Mouse (Mus musculus): ENCODE data around the gene Uba3.

Uba3 gene

DNA sequence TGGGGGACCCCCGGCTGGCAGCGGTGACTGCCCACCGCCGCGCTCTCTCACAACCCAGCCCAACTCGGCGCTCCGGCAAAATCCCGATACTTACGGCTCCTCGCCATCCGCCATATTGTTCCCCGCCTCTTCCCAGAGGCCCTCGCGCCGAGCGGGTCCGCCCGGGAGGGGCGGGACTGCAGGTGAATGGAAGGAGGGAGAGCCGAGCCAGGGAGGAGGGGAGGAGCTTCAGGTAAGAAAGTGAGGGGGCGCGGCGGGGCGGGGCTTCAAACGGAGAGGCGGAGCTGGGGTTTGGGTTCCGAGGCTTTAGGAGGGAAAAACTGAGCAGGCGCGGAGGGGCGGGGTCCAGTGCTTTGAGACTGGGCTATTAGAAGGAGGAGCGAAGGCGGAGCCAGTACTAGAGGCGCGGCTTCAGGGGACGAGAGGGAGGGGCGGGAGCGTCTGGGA lies at the start of gene Uba3:
Gene Uba3, minus strand, starts transcription at position 209 of the 447 bp plus-strand sequence.
- peak; percentile 100 for DNase-seq

DNA sequence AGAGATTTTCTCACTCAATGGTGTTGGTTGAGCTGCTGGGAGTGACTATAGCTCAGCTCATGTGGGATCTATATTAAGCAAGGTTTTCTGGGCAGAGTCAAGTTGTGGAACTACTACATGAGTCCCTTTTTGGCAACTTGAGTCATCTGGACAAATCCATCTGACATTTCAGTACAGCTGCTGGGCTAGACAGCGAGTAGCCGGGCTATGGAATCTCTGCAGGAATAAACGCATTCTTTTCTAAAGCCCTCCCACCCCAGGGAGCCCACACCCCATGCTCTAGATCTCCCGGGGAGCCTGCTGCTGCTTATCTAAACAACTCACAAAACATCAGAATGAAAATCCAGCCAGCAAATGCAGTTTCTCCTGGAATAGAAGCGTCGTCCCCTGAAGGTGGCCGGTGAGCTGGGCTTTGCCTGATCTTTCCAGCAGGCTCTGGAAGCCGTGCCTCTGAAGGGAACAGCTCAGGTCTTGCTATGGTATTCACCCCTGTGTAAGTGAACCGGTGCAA lies 47.3 kb upstream of the Uba3 start, which contains the start of gene Lmod3:
Gene Lmod3, minus strand, starts transcription at position 49 of the 511 bp plus-strand sequence.
- no peak for DNase-seq

DNA sequence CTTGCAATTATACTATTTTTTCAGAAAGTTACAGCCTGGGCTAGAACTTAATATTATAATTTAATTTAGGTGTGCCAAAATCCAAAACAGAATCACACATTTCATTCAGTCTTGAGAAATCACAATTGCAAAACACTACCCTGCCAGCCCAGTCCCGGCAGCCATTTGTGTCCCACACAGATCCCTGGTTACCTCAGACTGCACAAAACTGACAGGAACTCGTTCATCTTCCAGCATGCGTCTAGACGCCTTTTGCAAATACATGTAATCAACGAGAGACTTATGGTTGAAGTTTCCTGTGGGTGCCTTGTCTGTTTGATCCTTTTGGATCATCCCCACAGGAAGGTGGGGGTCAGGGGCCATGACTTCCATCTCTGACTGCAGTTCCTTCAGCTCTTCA lies 46.6 kb upstream of the Uba3 start:
- DNase-seq = no peak

DNA sequence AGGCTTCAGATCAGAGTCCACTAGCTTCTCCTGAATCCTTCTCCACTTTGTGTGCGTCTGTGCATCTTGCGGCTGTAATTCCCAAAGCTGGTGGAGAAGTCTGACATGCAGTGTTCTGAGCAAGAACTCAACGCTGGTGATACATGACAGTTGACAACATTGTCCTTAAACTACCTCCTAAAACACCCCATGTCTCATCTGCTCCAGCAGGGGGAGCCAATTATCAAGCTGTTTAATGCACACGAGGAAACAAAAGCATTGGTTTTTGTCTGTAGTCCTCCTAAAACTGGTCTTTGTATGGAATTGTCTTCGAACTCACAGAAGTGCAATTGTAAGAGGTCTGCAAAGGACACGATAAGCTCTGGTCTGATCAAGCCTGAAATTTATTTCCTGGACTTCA lies 45.5 kb upstream of the Uba3 start:
- DNase-seq = peak; percentile 85

DNA sequence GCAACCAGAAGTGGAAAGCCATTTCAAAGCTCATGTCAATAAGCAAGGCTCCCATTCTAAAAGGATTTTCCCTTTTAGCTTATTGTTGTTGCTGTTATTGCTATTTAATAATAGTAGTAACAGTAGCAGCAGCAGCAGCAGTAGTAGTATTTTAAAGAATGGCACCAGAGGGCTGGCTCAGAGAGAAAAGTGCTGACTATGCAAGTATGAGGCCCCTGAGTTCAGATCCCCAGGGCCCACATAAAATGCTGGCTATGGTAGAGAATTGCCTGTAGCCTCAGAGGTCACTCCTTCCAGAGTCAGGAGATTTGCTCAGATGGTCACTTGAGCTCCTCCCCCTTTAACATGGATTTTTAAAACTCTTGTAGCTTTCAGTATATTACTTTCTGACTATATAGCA lies 39.8 kb upstream of the Uba3 start:
- no peak for DNase-seq

DNA sequence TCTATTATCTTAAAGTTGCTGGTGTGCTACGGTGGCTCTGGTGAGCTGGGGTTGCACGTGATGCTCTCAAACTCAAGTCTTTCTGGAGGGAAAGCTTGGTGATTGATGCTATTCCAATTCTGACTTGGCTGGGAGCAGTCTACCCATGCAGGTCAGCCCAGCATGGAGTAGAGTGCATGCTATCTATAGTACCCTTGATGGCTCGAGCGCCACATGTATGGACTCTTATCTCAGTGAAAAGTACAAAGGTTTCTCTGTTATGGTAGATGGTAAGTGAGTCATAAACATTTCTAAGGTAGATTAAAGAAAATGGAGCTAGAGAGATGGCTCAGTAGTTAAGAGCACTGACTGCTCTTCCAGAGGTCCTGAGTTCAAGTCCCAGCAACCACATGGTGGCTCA lies 37.1 kb upstream of the Uba3 start:
- DNase-seq = no peak

DNA sequence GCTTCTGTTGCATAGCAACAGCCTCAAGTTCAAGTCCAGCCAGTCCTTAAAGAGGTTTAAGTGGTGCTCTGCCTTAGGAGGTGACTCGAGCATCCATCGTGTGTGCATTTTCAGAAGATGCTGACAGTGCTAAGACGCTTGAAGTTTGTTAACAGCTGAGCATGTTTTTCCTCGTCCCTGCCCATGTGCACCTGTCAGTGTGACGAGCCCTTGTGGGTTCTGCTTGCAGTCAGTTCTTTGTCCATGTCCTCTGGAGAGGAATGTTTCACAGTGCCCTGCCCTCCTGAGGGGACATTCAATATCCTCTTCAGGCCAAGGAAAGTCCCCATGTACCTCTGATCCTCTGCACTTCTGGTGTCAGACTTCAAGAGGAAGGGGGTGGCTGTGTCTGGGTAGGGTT lies 34.6 kb upstream of the Uba3 start:
- DNase-seq = no peak

DNA sequence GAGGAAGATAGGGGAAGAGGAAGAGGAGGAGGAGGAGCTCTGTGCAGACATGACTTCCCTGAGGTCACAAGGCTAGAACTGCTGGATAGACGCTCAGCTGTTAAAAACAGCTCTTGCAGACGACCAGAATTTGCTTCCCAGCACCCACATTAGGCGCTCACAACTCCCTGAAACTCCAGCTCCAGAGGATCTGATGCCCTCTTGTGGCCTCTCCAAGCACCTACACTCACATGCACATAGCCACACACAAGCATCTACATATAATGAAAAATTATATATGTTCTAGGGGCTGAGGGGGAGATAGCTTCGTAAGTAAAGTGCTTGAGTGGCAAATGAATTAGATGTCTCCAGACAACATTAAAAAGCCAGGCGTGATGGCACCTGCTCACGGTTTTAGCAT lies 33.9 kb upstream of the Uba3 start:
- no peak for DNase-seq

DNA sequence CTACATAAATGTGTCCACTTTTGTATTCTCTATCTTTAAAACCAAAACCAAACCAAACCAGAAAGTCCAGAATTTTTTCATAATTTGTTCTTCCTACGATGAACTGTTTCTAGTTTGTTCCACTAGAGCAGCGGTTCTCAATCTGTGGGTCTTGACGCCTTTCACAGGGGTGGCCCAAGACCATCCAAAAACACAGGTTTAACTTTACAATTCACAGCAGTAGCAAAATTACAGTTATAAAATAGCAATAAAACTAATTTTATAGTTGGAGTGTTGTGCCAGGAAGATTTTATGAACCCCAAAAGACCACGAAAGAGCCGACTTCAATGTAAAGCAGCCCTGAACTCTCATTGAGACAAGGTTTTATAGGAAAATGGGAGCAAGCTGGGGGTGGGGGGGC lies 30.6 kb upstream of the Uba3 start:
- DNase-seq = no peak

DNA sequence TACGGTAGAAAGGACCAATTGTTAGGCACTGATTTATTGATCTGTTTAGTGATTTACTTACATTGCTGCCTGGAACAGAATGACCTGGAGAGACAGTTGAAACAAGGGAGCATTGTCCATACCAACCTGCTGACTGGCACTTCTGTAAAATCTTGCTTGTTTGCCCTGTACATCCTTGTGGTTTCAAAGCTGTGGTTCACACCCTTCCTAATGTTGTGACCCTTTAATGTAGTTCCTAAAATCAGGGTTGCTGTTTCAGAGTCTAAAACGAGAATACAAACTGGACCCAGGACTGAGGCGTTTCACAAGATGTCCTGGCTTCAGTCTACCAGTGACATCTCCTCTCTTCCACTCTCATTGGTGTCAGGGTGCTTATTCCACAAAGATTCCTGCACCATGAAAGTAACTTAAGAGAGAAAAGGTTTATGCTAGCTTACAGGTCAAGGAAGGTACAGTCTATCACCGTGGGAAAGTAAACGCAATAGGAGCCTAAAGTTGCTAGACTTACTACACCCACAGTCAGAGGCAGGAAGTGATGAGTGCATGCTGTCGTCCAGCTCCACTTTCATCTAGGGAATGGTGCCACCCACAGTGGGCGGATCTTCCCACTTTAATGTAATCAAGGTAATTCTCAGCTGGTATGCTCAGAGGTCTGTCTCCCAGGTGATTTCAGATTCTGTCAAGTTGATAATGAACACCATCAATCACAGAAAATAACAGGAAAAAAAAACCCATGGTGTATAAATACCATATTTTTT lies 29.6 kb upstream of the Uba3 start:
- no peak for DNase-seq

DNA sequence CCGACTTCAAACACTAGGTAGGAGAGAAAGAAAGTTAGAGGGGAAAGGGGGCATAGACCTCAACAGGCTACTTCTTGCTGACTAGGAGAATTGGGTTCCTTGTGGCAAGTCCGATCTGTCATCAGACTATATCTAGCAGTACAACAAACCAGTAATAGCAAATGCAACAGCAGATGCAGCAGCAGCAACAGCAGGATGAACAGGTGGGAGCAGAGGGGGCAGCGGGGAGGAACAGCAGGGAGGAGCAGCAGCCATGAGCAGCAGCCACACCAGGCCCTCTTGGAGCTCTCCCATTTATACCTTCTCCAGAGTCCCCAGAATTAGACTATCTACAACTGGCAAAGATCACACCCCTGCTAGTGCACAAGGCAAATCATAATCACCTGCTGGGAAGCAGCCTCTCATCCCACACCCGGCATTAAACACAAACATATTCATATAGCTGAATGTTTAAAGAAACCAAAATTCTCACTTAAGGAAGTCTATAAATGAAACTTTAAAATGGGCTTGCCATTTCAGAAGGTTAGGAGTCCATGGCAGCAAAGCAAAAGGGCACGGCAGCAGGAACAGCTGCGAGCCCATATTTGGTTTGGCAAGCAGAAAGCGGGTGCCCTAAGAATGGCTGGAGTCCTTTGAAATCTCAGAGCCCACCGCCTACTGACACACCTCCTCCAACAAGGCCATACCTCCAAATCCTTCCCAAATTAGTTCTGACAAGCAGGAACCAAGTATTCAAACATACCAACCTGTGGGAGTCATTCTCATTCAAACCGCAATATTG lies 21.8 kb upstream of the Uba3 start:
- DNase-seq = no peak

DNA sequence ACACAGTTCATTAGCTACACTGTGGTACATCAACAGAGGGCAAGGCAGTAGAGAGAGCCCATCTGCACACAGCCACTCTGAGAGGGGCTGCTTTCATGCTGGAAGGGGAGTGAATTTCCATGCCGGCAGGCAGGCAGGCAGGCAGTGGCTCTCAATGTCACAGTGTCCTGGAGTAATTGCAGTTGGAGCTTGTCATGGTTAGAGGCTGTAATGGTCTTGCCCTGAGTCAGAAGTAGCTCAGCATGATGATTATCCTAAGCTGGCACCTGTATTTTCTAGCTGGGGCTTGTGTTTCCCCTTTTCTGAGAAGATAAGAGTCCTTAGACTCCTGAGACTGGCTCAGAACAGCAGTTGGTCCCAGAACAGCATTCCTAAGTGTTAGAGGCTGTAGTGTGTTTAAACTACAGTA lies 20.6 kb upstream of the Uba3 start:
- DNase-seq = no peak

DNA sequence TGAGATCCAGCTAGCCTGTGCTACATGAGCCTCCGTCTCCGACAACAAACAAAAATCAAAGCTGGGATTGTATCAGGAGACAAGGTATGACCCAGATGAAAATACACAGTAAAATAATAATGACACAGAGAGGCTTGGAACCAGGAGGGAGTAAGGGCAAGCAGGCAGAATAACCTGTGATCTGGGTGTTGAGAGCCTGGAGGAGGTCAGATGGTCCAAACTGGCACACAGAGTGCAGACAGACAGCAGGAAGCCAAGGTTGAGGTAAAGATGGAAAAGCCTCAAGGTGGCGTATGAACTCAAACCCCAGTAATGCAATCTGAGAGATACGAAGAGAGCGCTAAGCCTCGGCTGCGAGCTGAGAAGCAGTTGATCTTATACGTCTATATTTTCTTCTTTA lies 19.1 kb upstream of the Uba3 start:
- DNase-seq = no peak

DNA sequence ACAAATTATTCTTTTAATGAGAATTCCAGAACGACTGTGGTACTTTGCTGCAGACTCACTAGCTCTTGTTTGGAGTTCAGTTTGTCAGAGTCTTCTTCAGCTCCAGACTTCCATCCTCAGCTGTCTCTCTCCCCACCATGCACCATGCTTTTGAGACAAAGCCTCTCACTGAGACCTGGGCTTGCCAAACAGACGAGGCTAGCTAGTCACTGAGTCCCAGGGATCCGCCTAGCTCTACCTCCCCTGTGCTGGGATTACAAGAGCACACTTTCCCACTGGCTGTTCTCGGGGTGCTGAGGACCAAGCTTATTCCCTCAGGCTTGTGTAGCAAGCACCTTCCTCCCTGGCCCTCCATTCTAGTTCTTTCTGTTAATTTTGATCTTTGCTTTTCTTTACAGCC lies 18.1 kb upstream of the Uba3 start:
- DNase-seq = no peak

DNA sequence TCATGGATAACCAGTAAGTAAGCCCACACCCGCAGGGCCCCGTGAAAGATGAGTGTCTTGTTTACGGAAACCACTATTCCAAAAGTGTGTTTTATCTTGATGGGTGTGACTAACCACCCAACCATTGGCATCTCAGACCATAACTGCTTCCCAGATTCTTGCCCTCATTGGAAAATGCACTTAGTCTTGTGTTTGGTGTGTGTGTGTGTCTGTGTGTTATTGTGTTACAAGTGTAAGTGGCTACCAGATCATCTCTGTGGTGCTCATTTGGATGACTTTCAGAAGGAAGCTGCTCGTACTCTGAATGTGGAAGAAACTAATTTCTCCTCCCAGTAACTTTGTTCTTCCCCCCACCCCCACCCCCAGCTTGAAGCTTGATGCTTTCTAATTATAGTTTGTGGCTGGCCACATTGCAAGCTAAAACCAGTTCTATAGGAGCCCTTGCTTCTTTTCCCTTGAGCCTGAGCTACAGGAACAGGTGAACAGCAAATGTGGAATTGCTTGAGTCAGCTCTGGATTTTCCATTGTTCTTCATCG lies 17.6 kb upstream of the Uba3 start:
- no peak for DNase-seq

DNA sequence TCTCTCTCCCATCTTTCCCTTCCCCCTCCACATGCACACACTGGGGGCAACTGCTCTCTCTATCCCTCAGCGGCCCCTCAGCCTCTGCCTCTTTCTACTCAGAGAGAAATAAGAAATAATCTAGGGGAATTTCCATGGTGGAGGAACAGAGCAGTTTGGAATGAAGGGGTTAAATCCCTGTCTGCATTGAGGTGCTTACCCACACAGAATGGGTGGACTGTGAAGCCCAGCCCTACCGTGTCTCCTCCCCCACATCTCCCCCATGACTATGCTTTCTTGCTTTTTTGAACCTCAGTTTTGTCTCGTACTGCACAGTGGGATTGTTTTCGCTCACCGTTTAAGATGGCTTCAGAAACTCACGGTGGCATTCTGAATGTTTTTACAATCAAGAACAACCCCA lies 16.9 kb upstream of the Uba3 start:
- DNase-seq = no peak

DNA sequence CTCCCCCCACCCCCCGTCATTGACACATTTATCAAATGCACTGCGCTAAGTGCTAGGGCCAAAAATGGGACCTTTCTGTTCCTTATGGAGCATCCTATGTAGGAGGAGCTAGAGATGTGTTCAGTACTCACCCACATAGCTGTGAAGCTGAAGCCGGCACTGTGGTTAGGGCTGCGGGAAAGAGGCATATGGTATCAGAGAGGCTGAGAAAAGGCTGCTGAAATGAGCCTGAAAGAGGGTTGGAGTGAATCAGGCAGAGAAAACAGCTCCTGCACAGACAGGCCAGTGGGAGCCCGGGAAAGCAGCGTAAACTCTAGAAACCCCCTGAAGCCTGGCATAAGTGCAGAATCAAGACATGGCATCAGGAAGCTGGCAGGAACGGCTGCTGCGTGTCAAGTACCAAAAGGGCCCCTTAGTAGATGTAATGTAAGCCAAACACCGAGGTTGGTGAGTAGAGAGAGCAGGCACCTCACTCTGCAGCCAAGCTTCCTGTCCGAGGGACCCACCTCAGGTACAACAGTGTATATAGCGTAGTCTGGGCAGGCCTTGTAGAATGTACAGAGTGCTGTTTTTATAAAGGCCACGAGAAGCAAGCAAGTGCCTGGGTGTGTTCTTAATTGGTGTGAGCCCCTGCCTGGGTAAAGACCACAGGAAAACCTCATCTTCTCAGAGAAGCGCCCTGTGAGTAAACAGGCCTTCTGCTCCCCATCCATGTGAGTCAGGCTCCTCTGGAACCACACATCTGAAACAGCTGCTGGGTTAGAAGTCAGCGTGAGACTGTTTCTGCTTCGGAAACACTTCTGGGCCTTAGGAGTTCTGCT lies 16.0 kb upstream of the Uba3 start:
- no peak for DNase-seq

DNA sequence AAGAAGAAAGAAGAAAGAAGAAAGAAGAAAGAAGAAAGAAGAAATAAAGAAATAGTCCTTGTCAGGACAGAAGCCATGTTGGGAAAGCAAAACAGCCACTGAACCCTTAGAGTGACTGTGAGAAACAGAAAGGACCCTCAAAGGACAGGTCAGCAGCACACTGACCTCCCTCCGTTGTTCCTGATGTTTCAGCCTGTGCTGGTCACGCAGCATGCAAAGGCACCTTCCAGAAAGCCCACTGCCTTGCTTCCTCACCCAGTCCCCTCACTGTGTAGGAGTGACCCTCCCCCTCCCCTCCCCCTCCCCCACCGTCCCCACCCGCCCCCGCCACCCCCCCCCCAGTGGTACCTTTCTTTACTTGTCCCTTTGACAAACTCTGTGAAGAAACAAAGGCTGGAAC lies 15.2 kb upstream of the Uba3 start:
- DNase-seq = no peak

DNA sequence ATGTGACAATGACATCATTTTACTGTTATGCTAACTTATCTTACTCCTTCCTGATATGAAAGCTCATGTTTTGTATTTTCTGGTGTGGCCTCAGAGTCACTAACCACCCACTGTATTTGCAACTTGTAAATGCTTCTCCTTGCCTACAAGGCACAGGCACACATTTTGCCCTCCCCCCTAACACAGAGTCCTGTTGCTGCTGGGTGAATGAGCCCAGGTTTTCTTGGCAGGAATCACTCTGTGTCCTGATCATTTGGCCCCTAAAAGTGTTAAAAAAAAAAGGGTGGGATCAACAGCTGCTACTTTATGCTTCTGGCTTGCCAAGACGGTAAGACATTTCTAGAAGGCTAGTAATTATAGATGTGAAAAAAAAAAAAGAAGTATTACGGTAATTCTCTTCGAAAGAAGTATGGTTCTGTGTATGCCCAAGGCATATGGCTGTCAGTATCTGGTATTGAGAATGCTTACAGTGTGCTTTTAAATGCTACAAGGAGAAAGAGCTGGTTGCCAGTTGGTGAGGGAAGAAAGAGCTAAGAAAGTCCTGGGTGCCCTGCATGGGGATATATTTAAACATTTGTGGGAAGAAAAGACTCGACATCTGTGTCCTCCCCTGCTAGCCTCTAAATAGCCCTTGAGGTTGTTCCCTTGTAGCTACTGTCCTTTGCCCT lies 10.8 kb upstream of the Uba3 start:
- no peak for DNase-seq

DNA sequence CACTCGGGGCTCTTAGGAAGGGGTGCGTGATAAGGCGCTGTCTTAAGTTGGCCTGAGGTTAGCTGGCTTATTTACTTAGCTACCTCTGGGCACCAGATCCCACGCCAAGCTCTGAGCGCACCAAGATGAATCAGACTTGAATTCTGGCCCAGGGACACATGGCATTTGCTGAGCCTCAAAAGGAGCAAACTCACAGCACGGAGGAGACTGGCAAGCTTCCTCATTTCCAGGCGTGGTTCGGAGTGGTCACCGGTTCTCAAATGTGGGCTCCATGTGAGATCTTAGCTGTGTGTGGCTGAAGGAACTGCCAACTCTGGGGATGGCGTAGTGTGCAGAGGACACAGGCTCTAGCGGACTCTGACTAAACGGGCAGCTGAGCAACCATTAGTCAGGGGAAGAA lies 6.5 kb upstream of the Uba3 start:
- peak; percentile 74 for DNase-seq

DNA sequence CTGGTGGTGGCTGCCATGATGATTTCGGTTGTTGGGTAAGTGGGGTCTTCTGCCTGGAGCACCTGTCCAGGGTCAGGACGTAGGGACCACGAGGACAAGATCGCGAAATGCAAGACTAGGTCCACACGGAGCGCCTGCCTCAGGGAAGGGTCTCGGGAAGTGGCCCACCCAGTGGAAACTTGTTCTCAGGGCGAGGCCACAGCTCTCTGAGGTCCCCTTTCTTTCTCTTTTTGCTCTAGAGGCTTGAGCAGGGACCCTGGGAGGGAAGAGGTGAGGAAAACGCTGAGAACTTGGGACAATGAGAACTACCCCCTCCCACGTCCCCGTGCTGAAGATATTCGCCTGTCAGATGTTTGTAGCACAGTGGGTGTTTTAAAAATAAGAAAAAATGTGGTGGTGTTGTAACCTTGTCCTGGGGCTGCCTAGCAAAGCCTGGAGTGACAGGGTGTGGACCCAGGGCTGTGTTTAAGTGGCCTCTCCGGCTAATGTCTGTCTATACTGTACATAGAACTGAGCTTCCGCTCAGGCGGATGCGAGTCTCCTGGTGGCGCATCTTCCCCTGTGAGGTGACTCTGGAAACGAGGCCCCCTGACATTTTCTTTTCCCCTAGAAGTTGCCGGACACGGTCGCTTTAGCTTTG lies 5.6 kb upstream of the Uba3 start:
- peak; percentile 47 for DNase-seq

Measured in lung, postnatal 36 days (tissue).